Mouse (Mus musculus) spleen, postnatal 36 days (tissue): ENCODE data around the gene Cel.

Experiments
- DNase-seq, 2 experiments: peaks; one replicate each; pipeline ENCODE4 v3.0.0; 2022; ENCODE audit warnings: low spot score in 2 of 2, mixed read lengths in 1 of 2

Gene Cel

GRCm38 (mm10) chr2:28563303-28563702 lies at the start of gene Cel:
TSS of gene Cel (minus strand) at chr2:28563403.
- DNase-seq = no peak

- DNase-seq = no peak
These were observed 49.3 kb upstream of the Cel start for GRCm38 (mm10) chr2:28612436-28613063.

- DNase-seq = no peak
These were observed 48.2 kb upstream of the Cel start for GRCm38 (mm10) chr2:28611407-28611787.

- DNase-seq = no peak
These were observed 47.7 kb upstream of the Cel start for GRCm38 (mm10) chr2:28610716-28611406.

GRCm38 (mm10) chr2:28609851-28610250 lies 46.6 kb upstream of the Cel start:
- DNase-seq = no peak

GRCm38 (mm10) chr2:28607341-28608165 lies 44.4 kb upstream of the Cel start:
- DNase-seq = no peak

GRCm38 (mm10) chr2:28606601-28607340 lies 43.6 kb upstream of the Cel start:
- no peak for DNase-seq

GRCm38 (mm10) chr2:28605789-28606541 lies 42.8 kb upstream of the Cel start:
- DNase-seq = no peak

- no peak for DNase-seq
These were observed 40.3 kb upstream of the Cel start for GRCm38 (mm10) chr2:28603542-28603941.

GRCm38 (mm10) chr2:28601720-28602590 lies 38.8 kb upstream of the Cel start:
- DNase-seq = peak; percentile 69 to 83

- DNase-seq = no peak
These were observed 36.3 kb upstream of the Cel start for GRCm38 (mm10) chr2:28599569-28599900.

GRCm38 (mm10) chr2:28598692-28599568 lies 35.7 kb upstream of the Cel start:
- DNase-seq = no peak

- DNase-seq = peak; percentile 43 to 49
These were observed 34.7 kb upstream of the Cel start for GRCm38 (mm10) chr2:28597733-28598547.

GRCm38 (mm10) chr2:28596998-28597397 lies 33.8 kb upstream of the Cel start:
- DNase-seq = no peak

GRCm38 (mm10) chr2:28596021-28596420 lies 32.8 kb upstream of the Cel start:
- DNase-seq = peak in 1 of 2 experiments; percentile 27

- DNase-seq = peak; percentile 70 to 77
These were observed 29.6 kb upstream of the Cel start for GRCm38 (mm10) chr2:28592809-28593208.

- no peak for DNase-seq
These were observed 28.3 kb upstream of the Cel start for GRCm38 (mm10) chr2:28591479-28591878.

- no peak for DNase-seq
These were observed 25.4 kb upstream of the Cel start for GRCm38 (mm10) chr2:28588574-28588973.
